Mouse (Mus musculus) telencephalon, adult 2 months (tissue): ENCODE data around the gene Map3k11.

Source experiments
- DNase-seq: peaks from one replicate; pipeline ENCODE4 v3.0.0-alpha.2; 2011; ENCODE audit warnings: low read depth, low spot score

Map3k11 gene

DNA sequence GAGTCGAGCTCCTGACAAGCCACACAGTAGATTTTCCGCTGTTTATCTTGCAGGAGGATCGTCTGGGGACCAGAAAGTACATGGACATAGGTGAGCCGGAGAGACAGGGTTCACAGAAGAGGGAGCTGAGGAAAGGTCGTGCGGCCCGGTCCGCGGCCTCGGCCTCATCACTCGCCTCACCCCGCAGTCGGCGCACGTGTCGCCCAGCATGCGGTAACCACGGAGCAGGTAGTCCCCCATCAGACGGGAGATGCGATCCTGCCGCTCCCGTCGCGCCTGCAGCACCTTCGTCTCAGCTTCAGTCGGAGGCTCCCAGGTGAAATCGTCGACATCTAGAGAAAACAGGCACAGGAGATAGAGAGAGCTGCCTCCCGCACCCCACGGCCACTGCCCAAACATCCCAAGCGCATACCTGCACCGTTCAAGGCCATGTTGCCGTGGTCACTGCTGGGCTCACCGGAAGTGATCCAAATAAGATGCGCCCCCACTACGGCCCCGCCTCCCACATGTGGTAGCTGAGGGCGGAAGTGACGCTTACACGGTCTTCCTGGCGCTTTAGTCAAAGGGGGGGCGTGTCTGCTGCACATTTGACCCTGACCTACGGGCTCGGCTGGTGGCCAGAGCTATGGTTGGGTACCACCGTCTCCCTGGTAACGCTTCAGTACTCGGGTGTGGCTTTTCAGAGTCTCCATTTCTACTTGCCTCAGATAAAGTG, 42.9 kb downstream of the Map3k11 start:
- DNase-seq, result peak; percentile 92

DNA sequence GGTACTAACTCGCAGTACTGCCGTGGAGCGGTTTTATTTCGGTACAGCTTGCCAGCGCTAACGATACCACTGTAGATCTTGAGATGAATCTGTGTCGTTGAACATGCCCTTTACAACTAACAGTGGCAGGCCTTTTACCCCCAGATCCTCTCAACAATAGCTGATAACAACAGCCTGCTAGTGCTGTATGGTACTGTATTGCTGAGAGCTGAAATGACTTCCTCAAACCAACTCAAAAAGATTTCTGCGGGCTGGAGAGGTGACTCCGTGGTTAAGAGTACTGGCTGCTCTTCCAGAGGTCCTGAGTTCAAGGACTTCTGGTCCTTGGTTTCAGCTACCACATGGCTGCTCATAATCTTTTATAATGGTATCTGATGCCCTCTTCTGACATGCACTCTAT, 45.8 kb downstream of the Map3k11 start:
- DNase-seq, result no peak

- no peak for DNase-seq
These were observed 50.9 kb downstream of the Map3k11 start for GRCm38 (mm10) chr19:5739446-5739845.

- no peak for DNase-seq
These were observed 52.1 kb downstream of the Map3k11 start, which contains the start of gene Ltbp3 for GRCm38 (mm10) chr19:5740320-5741317. Ltbp3 (plus strand) TSS chr19:5740904.

DNA sequence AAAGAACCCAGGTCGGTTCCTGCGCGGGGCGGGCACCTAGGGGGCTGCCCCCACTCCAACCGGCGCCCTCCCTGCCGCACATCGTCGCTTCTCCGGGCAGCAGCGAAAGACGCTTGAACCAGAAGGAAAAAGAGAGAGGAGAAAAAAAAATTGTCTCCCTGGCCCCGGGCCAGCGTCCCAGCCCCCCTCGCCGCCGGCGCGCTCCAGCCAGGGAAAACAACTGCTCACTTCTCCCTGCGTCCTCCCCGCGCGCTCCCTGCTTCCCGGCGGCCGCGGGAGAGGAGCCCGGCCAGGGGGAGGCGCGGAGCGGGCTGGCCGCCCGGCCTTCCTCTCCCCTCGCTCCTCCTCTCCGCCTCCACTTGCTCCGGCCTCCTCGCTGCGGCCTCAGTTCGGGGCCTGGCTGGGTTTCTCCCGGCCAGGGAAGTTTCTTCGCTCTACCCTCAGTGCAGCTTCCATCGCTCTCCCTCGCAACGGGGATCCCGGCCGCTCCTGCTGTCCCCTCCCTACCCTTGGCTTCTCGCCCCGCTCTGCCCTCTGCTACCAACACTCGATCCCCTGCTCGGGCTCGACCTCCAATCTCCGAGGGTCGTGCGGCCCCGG, 53.2 kb downstream of the Map3k11 start:
- no peak for DNase-seq

DNA sequence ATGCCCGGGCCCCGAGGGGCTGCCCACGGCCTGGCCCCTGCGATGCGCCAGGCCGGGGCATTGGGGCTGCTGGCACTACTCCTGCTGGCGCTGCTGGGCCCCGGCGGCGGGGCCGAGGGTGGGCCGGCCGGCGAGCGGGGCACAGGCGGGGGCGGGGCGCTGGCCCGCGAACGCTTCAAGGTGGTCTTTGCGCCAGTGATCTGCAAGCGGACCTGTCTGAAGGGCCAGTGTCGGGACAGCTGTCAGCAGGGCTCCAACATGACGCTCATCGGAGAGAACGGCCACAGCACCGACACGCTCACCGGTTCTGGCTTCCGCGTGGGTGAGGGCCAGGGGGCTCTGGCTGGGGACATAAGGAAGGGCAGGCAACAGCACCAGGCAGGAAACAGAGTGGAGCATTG, 53.7 kb downstream of the Map3k11 start:
- no peak for DNase-seq

DNA sequence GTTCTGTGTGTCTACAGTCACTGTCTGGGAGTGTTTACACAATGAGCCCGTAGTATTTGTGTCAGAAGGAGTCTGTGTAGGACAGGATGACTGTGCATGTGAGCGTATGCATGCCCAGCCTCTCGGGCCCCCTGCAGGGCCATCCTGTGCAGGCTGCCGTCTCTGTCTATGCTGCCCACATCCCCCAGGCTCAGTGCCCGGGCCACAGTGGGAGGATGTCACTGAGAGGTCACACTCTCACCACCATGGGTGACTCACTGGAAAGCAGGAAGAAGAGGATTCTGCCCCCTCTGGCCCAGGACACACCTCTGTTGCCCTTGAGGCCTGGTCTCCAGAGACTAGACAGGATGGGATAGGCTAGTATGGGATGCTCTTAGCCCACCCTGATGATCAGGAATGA, 55.0 kb downstream of the Map3k11 start:
- DNase-seq, result no peak

GRCm38 (mm10) chr19:5745756-5746710, 57.5 kb downstream of the Map3k11 start:
- DNase-seq, result no peak

DNA sequence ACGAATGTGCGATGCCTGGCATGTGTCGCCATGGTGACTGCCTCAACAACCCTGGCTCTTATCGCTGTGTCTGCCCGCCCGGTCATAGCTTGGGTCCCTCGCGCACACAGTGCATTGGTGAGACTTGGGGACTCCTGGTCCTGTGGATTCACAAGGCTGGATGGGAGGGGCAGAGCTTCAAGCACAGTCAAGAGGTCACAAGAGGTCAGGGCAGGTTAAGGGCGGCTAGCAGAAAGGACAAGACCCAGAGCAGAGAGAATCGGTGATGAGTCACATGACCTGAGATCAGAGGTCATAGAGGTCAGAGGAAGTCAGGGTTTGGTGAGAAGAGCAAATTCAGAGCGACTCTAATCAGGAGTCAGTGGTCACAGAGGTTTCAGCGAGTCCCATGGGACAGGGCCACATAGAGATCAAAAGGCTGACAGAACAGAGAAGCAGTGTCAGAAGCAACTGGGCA, 58.4 kb downstream of the Map3k11 start:
- DNase-seq, result no peak

DNA sequence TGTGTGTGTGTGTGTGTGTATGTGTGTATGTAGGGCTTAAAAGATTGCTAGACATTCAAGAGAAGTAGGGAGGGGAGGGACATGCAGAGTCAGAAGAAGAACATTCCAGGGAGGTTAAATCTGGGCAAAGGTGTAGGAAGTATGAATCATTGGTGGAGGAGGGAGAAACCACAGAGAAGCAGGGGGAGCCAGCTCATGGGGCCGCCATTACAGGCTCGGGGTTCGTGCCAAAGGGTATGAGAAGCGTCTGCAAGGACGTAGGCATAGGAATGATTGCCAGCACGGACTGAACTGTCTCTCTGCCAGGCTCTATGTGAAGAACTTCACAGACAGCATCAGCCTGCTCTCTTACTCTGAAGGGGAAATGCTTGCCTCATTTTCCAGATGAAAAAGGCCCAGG, 60.9 kb downstream of the Map3k11 start:
- DNase-seq, result peak; percentile 50

- DNase-seq, result no peak
These were observed 62.4 kb downstream of the Map3k11 start for GRCm38 (mm10) chr19:5750951-5751350.

DNA sequence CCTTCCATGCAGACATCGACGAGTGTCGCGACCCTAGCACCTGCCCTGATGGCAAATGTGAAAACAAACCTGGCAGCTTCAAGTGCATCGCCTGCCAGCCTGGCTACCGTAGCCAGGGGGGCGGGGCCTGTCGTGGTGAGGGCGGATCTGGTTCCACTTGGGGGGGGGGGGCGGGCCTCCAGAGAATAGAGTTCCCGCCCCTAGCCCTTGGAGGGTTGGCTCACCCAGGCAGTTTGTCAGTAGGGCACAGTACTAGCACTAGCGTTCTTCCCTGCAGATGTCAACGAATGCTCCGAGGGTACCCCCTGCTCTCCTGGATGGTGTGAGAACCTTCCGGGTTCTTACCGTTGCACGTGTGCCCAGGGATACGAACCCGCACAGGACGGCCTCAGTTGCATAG, 63.2 kb downstream of the Map3k11 start:
- DNase-seq, result no peak
